Mouse (Mus musculus): Measurements from ENCODE around the gene Tapt1. TPM values are rescaled to one million over a fixed set of nuclear protein-coding genes. Genes with fewer than 3 reads are reported as not detected.
"Not testable (repeated sequence)": the region's sequence is repeated elsewhere in the genome, so short reads cannot be mapped to it uniquely, and the experiment has no call there.

The Tapt1 gene
- polyA plus RNA-seq (2015; fragmentation: Nextera tagmentation; extraction: Ambion mirVana): 27.4 and 29.5 TPM in 2 replicates

DNA sequence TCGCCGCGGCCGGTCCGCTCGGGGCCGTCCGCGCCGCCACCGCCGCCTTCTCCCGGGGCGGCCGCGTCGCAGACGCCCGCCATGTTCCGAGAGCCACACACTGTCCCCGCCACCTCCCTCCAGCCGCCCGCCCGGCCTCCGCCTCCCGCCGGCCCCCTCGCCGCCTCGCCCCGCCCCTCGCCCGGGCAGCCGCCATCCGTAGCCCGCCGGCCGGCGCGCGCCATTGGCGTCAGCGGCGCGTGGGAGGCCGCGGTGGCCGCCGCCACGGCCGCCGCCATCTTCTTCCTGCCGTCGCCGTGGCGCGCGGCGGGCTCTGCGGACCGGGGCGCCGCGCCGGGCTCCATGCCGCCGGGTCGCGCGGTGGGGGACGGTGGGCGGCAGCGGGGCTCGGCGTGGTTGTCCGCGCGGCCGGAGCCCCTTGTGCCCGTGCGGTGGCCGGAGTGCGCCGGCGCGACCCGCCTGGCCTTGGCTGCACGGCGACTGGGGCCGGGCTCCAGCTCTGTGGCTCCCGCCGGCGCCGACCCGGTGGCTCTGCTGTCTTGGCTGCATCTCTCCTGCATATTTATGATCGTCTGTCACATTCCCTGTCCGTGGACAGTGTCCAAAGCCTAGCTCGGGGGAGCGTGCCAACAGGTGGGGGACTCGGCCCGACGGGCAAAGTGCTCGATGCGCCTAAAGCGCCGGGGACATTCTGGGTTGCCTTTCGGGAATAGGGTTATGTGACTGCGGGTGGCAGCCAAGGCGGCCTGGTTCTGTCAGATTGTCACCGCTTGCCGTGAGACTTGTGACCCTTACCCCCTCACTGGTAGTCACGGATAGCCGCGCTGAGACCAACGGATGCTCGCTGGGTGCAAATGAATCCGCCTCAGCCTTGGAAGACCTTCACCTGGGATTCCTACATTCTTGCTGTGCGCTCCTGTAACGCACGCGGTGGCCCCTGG lies at the start of gene Tapt1:
TSS of gene Tapt1 (minus strand) at position 106 of the 941 bp plus-strand sequence.
- Histone ChIP-seq H3K9ac (ENCODE audit: low read length) (peak within 1 kb of the TSS; percentile 91), H3K4me2 (ENCODE audit: low read depth, low read length) (peak within 1 kb of the TSS; percentile 78), H3K27me3 (ENCODE audit: control insufficient read depth, insufficient read depth, low read length) (no peaks in the 10 kb centered on the region), H3K36me3 (ENCODE audit: control insufficient read depth, insufficient read depth) (no peaks in the 10 kb centered on the region), H3K27ac (ENCODE audit: low read length) (peak within 1 kb of the TSS; percentile 88), H3K4me1 (ENCODE audit: control insufficient read depth, insufficient read depth, low read length) (peaks cover 27% of the 10 kb centered on the region), H3K9me3 (replicated peaks; ENCODE audit: control insufficient read depth, low read length) (no peaks in the 10 kb centered on the region), H3K4me3 (ENCODE audit: low read length) (peak within 1 kb of the TSS; percentile 89)
- WGBS: under 1% methylated on average over 77 of the region's 121 CpGs
- ATAC-seq (replicated peaks; ENCODE audit: extremely low read depth, insufficient read depth, low FRiP score): peak; percentile 96

DNA sequence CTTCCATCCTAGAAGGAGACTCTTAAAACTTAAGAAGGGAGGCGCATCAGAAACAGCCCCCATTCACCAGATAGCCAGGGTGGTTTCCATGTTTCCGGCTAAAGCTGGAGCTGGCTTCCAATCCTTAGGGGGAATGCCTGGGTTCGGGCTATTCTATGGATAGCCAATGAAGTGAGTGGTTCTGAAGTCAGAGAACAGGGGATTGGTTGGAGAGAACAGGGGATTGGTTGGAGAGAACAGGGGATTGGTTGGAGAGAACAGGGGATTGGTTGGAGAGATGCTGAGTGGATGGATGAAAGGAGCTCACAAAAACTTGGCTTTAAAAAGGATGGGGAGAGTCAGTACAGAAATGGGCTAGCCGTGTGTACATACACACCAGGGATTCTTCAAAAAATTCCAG lies 45.1 kb upstream of the Tapt1 start:
- Histone ChIP-seq H3K27ac (ENCODE audit: low read length) (no peak overlapping the region), H3K4me3 (ENCODE audit: low read length) (no peak overlapping the region), H3K27me3 (ENCODE audit: control insufficient read depth, insufficient read depth, low read length) (no peaks in the 10 kb centered on the region), H3K4me2 (ENCODE audit: low read depth, low read length) (no peak overlapping the region), H3K4me1 (ENCODE audit: control insufficient read depth, insufficient read depth, low read length) (no peaks in the 10 kb centered on the region), H3K9ac (ENCODE audit: low read length) (no peak overlapping the region), H3K9me3 (replicated peaks; ENCODE audit: control insufficient read depth, low read length) (no peaks in the 10 kb centered on the region), H3K36me3 (ENCODE audit: control insufficient read depth, insufficient read depth) (no peaks in the 10 kb centered on the region)
- 80% methylated on average over 4 of the region's 4 CpGs for WGBS
- no peak for ATAC-seq (replicated peaks; ENCODE audit: extremely low read depth, insufficient read depth, low FRiP score)

DNA sequence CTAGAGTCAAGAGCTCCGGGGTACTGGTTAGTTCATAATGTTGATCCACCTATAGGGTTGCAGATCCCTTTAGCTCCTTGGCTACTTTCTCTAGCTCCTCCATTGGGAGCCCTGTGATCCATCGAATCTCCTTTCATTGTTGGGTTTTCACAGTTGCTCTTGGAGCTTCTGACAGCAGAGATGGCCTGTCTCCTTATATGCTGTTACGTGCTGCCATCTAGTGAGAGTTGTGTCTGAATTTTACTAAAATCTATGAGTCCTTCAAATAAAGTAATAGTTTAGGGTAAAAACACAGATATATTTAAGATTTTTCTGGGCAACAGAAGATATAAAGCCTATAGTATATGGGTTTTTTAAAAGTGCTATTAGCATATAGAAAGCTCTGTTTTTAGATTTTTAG lies 42.1 kb upstream of the Tapt1 start:
- 41% methylated on average over 2 of the region's 3 CpGs for WGBS
- not testable (repeated sequence) for H3K36me3 ChIP-seq (ENCODE audit: control insufficient read depth, insufficient read depth); H3K9ac ChIP-seq (ENCODE audit: low read length); H3K4me3 ChIP-seq (ENCODE audit: low read length); H3K27me3 ChIP-seq (ENCODE audit: control insufficient read depth, insufficient read depth, low read length); H3K27ac ChIP-seq (ENCODE audit: low read length); H3K9me3 ChIP-seq (replicated peaks; ENCODE audit: control insufficient read depth, low read length); H3K4me2 ChIP-seq (ENCODE audit: low read depth, low read length); H3K4me1 ChIP-seq (ENCODE audit: control insufficient read depth, insufficient read depth, low read length); ATAC-seq (replicated peaks; ENCODE audit: extremely low read depth, insufficient read depth, low FRiP score)

DNA sequence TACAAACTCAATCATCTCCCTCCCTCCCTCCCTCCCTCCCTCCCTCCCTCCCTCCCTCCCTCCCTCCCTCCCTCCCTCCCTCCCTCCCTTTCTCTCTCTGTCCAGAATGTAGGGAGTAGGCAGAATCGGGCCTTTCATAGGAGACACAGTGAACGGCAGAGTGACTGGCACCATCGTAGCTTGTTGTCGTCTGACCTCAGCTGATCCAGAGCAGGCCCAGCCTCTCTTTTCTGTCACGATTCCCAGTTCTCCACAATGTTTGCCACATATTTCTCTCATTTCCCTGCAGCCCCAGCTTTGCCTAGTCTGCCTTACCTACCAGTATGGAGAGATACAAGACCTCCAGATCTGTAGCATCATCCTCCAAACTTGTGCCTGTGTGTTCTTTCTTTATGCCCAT lies 35.3 kb upstream of the Tapt1 start:
- ATAC-seq (replicated peaks; ENCODE audit: extremely low read depth, insufficient read depth, low FRiP score): no peak
- Histone ChIP-seq H3K4me2 (ENCODE audit: low read depth, low read length) (no peak overlapping the region), H3K27ac (ENCODE audit: low read length) (no peak overlapping the region), H3K9ac (ENCODE audit: low read length) (no peak overlapping the region), H3K36me3 (ENCODE audit: control insufficient read depth, insufficient read depth) (no peaks in the 10 kb centered on the region), H3K4me3 (ENCODE audit: low read length) (no peak overlapping the region), H3K27me3 (ENCODE audit: control insufficient read depth, insufficient read depth, low read length) (no peaks in the 10 kb centered on the region), H3K9me3 (replicated peaks; ENCODE audit: control insufficient read depth, low read length) (no peaks in the 10 kb centered on the region), H3K4me1 (ENCODE audit: control insufficient read depth, insufficient read depth, low read length) (no peaks in the 10 kb centered on the region)
- 71% methylated on average over 4 of the region's 5 CpGs for WGBS

DNA sequence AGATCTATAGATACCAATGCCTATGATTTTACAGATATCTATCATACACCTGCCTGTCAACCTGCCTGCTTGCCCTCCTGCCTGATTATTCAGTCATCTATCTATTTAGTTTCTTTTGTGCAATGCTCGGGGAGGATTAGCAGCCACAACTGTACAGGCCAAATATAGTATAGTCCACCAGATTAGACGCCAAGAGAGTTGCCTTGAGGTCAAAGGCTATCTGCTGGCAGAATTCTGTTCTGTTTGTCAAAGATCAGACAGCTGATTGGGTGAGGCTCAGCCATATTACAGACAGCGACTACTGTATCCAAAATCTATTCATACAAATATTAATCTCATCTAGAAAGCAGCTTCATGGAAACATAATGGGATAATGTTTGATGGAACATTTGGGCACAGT lies 34.7 kb upstream of the Tapt1 start:
- H3K4me3 ChIP-seq (ENCODE audit: low read length): no peak overlapping the region
- WGBS: 43% methylated on average over 3 of the region's 3 CpGs
- H3K4me1 ChIP-seq (ENCODE audit: control insufficient read depth, insufficient read depth, low read length): no peaks in the 10 kb centered on the region
- H3K9ac ChIP-seq (ENCODE audit: low read length): no peak overlapping the region
- H3K4me2 ChIP-seq (ENCODE audit: low read depth, low read length): no peak overlapping the region
- ATAC-seq (replicated peaks; ENCODE audit: extremely low read depth, insufficient read depth, low FRiP score): no peak
- H3K9me3 ChIP-seq (replicated peaks; ENCODE audit: control insufficient read depth, low read length): no peaks in the 10 kb centered on the region
- no peaks in the 10 kb centered on the region for H3K36me3 ChIP-seq (ENCODE audit: control insufficient read depth, insufficient read depth)
- no peaks in the 10 kb centered on the region for H3K27me3 ChIP-seq (ENCODE audit: control insufficient read depth, insufficient read depth, low read length)
- no peak overlapping the region for H3K27ac ChIP-seq (ENCODE audit: low read length)

DNA sequence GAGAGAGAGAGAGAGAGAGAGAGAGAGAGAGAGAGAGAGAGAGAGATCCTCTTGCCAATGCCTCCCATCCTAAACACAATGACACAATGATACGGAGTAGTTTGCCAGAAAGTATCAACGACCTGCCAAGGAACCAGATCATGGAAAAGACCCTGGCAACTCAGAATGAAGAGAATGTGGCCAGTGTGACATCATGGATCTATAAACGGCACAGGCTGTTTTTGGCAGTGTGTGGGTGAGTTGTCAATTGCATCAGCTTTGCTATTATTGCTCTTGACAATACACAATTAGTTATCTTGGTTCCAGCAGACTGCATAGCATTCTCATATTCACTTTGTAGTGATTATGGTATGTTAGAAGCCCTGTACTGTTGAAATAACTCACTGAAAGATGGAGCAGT lies 33.3 kb upstream of the Tapt1 start:
- no peaks in the 10 kb centered on the region for H3K9me3 ChIP-seq (replicated peaks; ENCODE audit: control insufficient read depth, low read length)
- H3K9ac ChIP-seq (ENCODE audit: low read length): no peak overlapping the region
- no peaks in the 10 kb centered on the region for H3K36me3 ChIP-seq (ENCODE audit: control insufficient read depth, insufficient read depth)
- no peak; the same call in 1 of the 2 replicates for ATAC-seq (replicated peaks; ENCODE audit: extremely low read depth, insufficient read depth, low FRiP score)
- no peaks in the 10 kb centered on the region for H3K27me3 ChIP-seq (ENCODE audit: control insufficient read depth, insufficient read depth, low read length)
- no peak overlapping the region for H3K4me3 ChIP-seq (ENCODE audit: low read length)
- no peaks in the 10 kb centered on the region for H3K4me1 ChIP-seq (ENCODE audit: control insufficient read depth, insufficient read depth, low read length)
- WGBS: 48% methylated on average over 3 of the region's 3 CpGs
- H3K27ac ChIP-seq (ENCODE audit: low read length): no peak overlapping the region
- H3K4me2 ChIP-seq (ENCODE audit: low read depth, low read length): no peak overlapping the region

DNA sequence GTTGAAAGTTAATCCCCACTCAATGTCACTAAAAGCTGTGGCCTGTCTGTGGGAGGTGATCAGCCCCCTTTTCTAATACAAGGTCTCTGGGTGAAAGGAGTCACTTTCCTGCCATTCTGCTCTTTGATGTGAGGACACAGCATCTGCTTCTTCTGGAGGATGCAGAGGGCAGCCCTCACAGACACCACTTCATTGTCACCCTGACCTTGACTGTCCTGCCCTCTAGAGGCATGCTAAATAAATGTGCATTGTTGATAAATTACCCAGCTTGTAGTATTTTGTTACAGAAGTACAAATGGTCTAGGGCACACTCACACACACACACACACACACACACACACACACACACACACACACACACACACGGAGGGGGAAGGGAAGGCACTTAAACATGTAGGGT lies 31.7 kb upstream of the Tapt1 start:
- H3K36me3 ChIP-seq (ENCODE audit: control insufficient read depth, insufficient read depth): no peaks in the 10 kb centered on the region
- H3K4me1 ChIP-seq (ENCODE audit: control insufficient read depth, insufficient read depth, low read length): no peaks in the 10 kb centered on the region
- no peak overlapping the region for H3K4me3 ChIP-seq (ENCODE audit: low read length)
- H3K27ac ChIP-seq (ENCODE audit: low read length): no peak overlapping the region
- H3K27me3 ChIP-seq (ENCODE audit: control insufficient read depth, insufficient read depth, low read length): no peaks in the 10 kb centered on the region
- no peak overlapping the region for H3K4me2 ChIP-seq (ENCODE audit: low read depth, low read length)
- H3K9ac ChIP-seq (ENCODE audit: low read length): no peak overlapping the region
- WGBS: 18% methylated on average over 1 of the region's 1 CpGs
- no peak for ATAC-seq (replicated peaks; ENCODE audit: extremely low read depth, insufficient read depth, low FRiP score)
- H3K9me3 ChIP-seq (replicated peaks; ENCODE audit: control insufficient read depth, low read length): no peaks in the 10 kb centered on the region

DNA sequence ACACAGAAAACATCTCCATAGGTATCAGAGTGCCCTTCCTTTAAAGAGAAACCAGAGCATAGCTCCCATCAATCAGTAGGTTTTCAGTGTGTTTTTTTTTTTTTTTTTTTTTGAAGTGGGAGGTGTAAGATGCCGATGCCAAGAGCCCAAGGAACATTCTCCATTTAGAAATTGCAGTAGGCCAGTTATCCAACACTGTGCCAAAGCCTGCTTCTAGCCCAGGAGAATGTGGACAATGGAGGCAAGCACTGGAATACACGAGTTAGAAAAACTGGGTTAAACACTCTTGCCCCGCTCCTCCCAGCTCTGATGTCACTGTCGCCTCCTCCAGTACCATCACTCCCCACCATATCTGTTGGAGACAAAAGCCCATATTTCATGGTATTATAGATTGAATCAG lies 31.0 kb upstream of the Tapt1 start:
- Histone ChIP-seq H3K27me3 (ENCODE audit: control insufficient read depth, insufficient read depth, low read length) (no peaks in the 10 kb centered on the region), H3K4me2 (ENCODE audit: low read depth, low read length) (no peak overlapping the region), H3K4me3 (ENCODE audit: low read length) (no peak overlapping the region), H3K27ac (ENCODE audit: low read length) (no peak overlapping the region), H3K9me3 (replicated peaks; ENCODE audit: control insufficient read depth, low read length) (no peaks in the 10 kb centered on the region), H3K9ac (ENCODE audit: low read length) (no peak overlapping the region), H3K4me1 (ENCODE audit: control insufficient read depth, insufficient read depth, low read length) (no peaks in the 10 kb centered on the region), H3K36me3 (ENCODE audit: control insufficient read depth, insufficient read depth) (no peaks in the 10 kb centered on the region)
- 73% methylated on average over 4 of the region's 4 CpGs for WGBS
- no peak for ATAC-seq (replicated peaks; ENCODE audit: extremely low read depth, insufficient read depth, low FRiP score)

DNA sequence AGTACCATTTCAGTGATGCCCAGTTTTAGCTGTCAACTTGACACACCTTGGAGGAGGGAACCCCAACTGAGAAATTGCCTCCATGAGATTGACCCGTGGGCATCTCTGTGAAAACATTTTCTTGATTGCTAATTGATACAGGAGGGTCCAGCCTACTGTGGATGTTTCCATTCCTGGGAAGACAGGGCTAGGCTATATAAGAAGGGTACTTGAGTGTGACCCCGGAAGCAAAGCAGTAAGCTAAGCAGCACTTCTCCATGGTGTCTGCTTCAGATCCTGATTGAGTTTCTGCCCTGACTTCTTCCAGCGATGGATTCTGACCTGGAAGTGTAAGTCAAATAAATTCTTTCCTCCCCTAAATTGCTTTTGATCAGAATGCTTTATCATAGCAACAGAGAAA lies 30.1 kb upstream of the Tapt1 start:
- H3K9ac ChIP-seq (ENCODE audit: low read length): no peak overlapping the region
- WGBS: 75% methylated on average over 3 of the region's 3 CpGs

More for the DNA sequence above, 30.1 kb upstream of the Tapt1 start:
- Histone ChIP-seq H3K36me3 (ENCODE audit: control insufficient read depth, insufficient read depth) (no peaks in the 10 kb centered on the region), H3K9me3 (replicated peaks; ENCODE audit: control insufficient read depth, low read length) (no peaks in the 10 kb centered on the region), H3K27ac (ENCODE audit: low read length) (no peak overlapping the region), H3K4me2 (ENCODE audit: low read depth, low read length) (no peak overlapping the region), H3K4me3 (ENCODE audit: low read length) (no peak overlapping the region), H3K27me3 (ENCODE audit: control insufficient read depth, insufficient read depth, low read length) (no peaks in the 10 kb centered on the region), H3K4me1 (ENCODE audit: control insufficient read depth, insufficient read depth, low read length) (no peaks in the 10 kb centered on the region)
- ATAC-seq (replicated peaks; ENCODE audit: extremely low read depth, insufficient read depth, low FRiP score): no peak

Measured in heart, embryonic 16.5 days (tissue).